Mouse (Mus musculus) intestine, embryonic 15.5 days (tissue): ENCODE measurements around the gene Zfp42. TPM values are rescaled to one million over a fixed set of nuclear protein-coding genes. Genes with fewer than 3 reads are reported as not detected.

Source experiments
- ATAC-seq: fragments of 200-750 bp; cut with Nextera tagmentation; 2 replicates; pipeline ENCODE4 v1.8.0; 2017; ENCODE audit warnings: moderate TSS enrichment, moderate library complexity
- H3K27ac ChIP-seq: fragments of 300-500 bp; sonication (generic); 2 replicates; pipeline ENCODE4 v1.5.1; 2015; ENCODE audit warnings: mild to moderate bottlenecking, inconsistent platforms
- H3K27me3 ChIP-seq: fragments of 300-500 bp; sonication (generic); replicated peaks from 2 replicates; pipeline ENCODE4 v1.6.1; 2015; ENCODE audit warnings: inconsistent platforms
- H3K36me3 ChIP-seq: fragments of 300-500 bp; sonication (generic); 2 replicates; pipeline ENCODE4 v1.6.1; 2015; ENCODE audit warnings: inconsistent platforms
- H3K4me1 ChIP-seq: fragments of 300-500 bp; sonication (generic); replicated peaks from 2 replicates; pipeline ENCODE4 v1.6.1; 2015; ENCODE audit warnings: inconsistent platforms
- H3K4me2 ChIP-seq: fragments of 300-500 bp; sonication (generic); replicated peaks from 2 replicates; pipeline ENCODE4 v1.6.1; 2015; ENCODE audit warnings: mild to moderate bottlenecking, inconsistent platforms
- H3K4me3 ChIP-seq: fragments of 300-500 bp; sonication (generic); replicated peaks from 2 replicates; pipeline ENCODE4 v1.5.1; 2015; ENCODE audit warnings: inconsistent platforms
- H3K9ac ChIP-seq: fragments of 300-500 bp; sonication (generic); 2 replicates; pipeline ENCODE4 v1.6.1; 2015; ENCODE audit warnings: inconsistent platforms
- H3K9me3 ChIP-seq: fragments of 300-500 bp; sonication (generic); 2 replicates; pipeline ENCODE4 v1.6.1; 2016; ENCODE audit warnings: inconsistent platforms
- WGBS: fragments of 180-500 bp; shearing (Covaris S2); methylation state at CpG from one replicate; pipeline ENCODE4 v1.1.7; 2015; 5-methylcytosine and 5-hydroxymethylcytosine counted together
- polyA plus RNA-seq: library from polyadenylated mRNA; unstranded; fragments of >200 nt; fragmentation: Nextera tagmentation; extraction: Ambion mirVana; gene quantifications from 2 replicates; pipeline ENCODE4 v1.2.1, GENCODE M21; 2015

The Zfp42 gene
- polyA plus RNA-seq, 1 experiment from 2014 or later, result not detected

DNA sequence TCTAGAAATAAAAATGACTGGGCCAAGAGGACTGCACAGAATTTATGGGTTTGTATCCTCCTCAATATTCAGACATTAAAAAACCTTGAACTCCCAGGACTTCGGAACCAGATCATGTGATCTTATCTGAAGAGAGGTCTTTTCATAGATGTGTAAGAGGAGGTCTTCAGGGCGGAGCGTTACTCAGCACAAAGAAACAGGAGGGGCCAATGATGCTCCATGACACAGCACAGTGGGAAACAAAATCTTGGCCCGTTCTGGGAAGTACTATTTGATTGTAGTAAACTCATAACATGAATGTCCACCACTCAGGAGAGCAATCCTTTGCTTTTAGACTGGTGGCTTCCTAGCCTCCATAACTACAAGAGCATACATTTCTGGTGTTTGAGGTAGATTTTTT lies 12.6 kb downstream of the Zfp42 start:
- Histone ChIP-seq H3K9ac (no peak overlapping the region), H3K4me2 (no peak overlapping the region), H3K27ac (no peak overlapping the region), H3K9me3 (no peaks in the 10 kb centered on the region), H3K4me3 (no peak overlapping the region), H3K4me1 (no peaks in the 10 kb centered on the region), H3K36me3 (no peaks in the 10 kb centered on the region), H3K27me3 (no peaks in the 10 kb centered on the region)
- WGBS, result 90% methylated on average over 4 of the region's 4 CpGs
- ATAC-seq, result no peak

- no peaks in the 10 kb centered on the region for H3K9me3 ChIP-seq
- H3K27ac ChIP-seq, result no peak overlapping the region
- no peak overlapping the region for H3K9ac ChIP-seq
- no peaks in the 10 kb centered on the region for H3K4me1 ChIP-seq
- H3K4me3 ChIP-seq, result no peak overlapping the region
- ATAC-seq, result no peak
- 82% methylated on average over 5 of the region's 5 CpGs for WGBS
- no peaks in the 10 kb centered on the region for H3K27me3 ChIP-seq
- no peaks in the 10 kb centered on the region for H3K36me3 ChIP-seq
- H3K4me2 ChIP-seq, result no peak overlapping the region
Observed at GRCm38 (mm10) chr8:43290424-43291111, 16.2 kb downstream of the Zfp42 start.

GRCm38 (mm10) chr8:43289781-43290180 lies 17.0 kb downstream of the Zfp42 start:
- no peak overlapping the region for H3K4me2 ChIP-seq
- no peaks in the 10 kb centered on the region for H3K9me3 ChIP-seq
- no peaks in the 10 kb centered on the region for H3K36me3 ChIP-seq
- H3K4me1 ChIP-seq, result no peaks in the 10 kb centered on the region
- ATAC-seq, result no peak
- WGBS, result 89% methylated on average over 5 of the region's 5 CpGs
- no peak overlapping the region for H3K4me3 ChIP-seq
- no peaks in the 10 kb centered on the region for H3K27me3 ChIP-seq
- H3K9ac ChIP-seq, result no peak overlapping the region
- H3K27ac ChIP-seq, result no peak overlapping the region

DNA sequence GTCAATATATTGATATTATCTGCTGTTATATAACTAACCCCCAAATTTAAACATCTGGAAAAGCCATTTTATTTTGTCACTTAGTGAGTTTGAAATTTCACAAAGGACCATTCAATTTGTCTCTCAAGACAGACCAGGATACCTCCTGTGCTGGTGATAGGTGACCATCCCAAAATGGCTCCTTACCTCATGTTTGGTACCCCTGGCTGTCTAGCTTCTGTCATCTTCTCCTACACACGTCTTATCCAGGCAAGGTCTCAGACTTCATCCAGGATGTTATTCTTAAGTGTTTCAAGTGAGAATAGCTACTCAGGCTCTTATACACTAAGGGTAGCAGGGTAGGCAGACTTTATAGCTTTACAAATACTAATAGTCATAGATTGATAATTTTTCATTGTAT lies 17.9 kb downstream of the Zfp42 start:
- Histone ChIP-seq H3K27me3 (no peaks in the 10 kb centered on the region), H3K9ac (no peak overlapping the region), H3K36me3 (no peaks in the 10 kb centered on the region), H3K4me3 (no peak overlapping the region), H3K4me2 (no peak overlapping the region), H3K9me3 (no peaks in the 10 kb centered on the region), H3K27ac (no peak overlapping the region), H3K4me1 (no peaks in the 10 kb centered on the region)
- no peak for ATAC-seq
- WGBS, result 63% methylated on average over 1 of the region's 1 CpGs

DNA sequence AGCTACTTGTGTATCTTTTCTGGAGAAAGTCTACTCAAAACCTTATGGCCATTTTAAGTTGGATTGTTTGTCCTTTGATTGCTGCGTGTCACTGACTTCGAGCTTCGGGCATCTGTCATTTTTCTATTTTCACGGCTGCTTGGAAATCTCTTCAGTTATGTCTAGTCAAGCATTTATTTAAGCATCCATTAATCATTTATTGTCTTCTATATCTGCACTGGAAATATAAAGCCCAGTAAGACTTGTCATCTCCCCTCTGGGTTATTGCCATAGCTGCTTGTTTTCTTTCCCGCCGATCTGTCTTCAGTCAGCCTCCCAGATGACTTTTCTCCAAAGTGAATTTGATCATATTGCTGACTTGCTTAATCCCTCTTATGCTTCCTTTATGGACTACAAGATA lies 19.3 kb downstream of the Zfp42 start:
- no peaks in the 10 kb centered on the region for H3K9me3 ChIP-seq
- no peaks in the 10 kb centered on the region for H3K4me1 ChIP-seq
- no peaks in the 10 kb centered on the region for H3K27me3 ChIP-seq
- H3K36me3 ChIP-seq, result no peaks in the 10 kb centered on the region
- WGBS, result 80% methylated on average over 6 of the region's 6 CpGs
- H3K4me2 ChIP-seq, result no peak overlapping the region
- no peak overlapping the region for H3K9ac ChIP-seq
- no peak overlapping the region for H3K27ac ChIP-seq
- H3K4me3 ChIP-seq, result no peak overlapping the region
- ATAC-seq, result no peak

GRCm38 (mm10) chr8:43283231-43283630 lies 23.5 kb downstream of the Zfp42 start:
- H3K4me2 ChIP-seq, result no peak overlapping the region
- H3K9me3 ChIP-seq, result no peaks in the 10 kb centered on the region
- H3K4me3 ChIP-seq, result no peak overlapping the region
- H3K27me3 ChIP-seq, result no peaks in the 10 kb centered on the region
- H3K9ac ChIP-seq, result no peak overlapping the region
- no peak for ATAC-seq
- no peaks in the 10 kb centered on the region for H3K36me3 ChIP-seq
- no peak overlapping the region for H3K27ac ChIP-seq
- WGBS, result 90% methylated on average over 7 of the region's 7 CpGs
- no peaks in the 10 kb centered on the region for H3K4me1 ChIP-seq

GRCm38 (mm10) chr8:43278397-43278796 lies 28.4 kb downstream of the Zfp42 start:
- H3K4me2 ChIP-seq, result no peak overlapping the region
- no peak overlapping the region for H3K4me3 ChIP-seq
- H3K9ac ChIP-seq, result no peak overlapping the region
- no peaks in the 10 kb centered on the region for H3K4me1 ChIP-seq
- WGBS, result 62% methylated on average over 4 of the region's 4 CpGs
- no peak overlapping the region for H3K27ac ChIP-seq
- no peaks in the 10 kb centered on the region for H3K27me3 ChIP-seq
- no peaks in the 10 kb centered on the region for H3K9me3 ChIP-seq
- no peak for ATAC-seq
- H3K36me3 ChIP-seq, result no peaks in the 10 kb centered on the region

DNA sequence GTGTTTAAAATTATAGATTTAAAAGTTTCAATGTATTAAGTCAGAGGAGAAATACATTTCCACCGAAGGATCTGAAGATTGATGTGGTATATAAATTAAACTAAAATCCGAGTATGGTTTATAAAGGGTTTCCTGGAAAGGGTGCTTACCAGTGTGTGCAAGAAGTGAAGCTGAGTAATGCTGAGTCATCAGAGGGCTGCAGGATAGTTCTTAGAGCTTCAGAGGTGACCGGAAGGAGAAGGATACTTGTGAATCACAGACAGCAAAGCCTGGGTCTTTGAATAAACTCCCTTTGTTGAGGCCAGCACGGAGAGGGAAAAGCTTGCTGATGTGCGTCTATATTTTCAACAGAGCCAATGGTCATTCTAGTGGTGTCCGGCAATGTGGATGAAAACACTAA lies 45.8 kb downstream of the Zfp42 start:
- no peak overlapping the region for H3K4me2 ChIP-seq
- 77% methylated on average over 6 of the region's 6 CpGs for WGBS
- no peak for ATAC-seq
- no peak overlapping the region for H3K27ac ChIP-seq
- no peak overlapping the region for H3K4me3 ChIP-seq
- H3K27me3 ChIP-seq, result no peaks in the 10 kb centered on the region
- H3K9ac ChIP-seq, result no peak overlapping the region
- no peaks in the 10 kb centered on the region for H3K36me3 ChIP-seq
- H3K4me1 ChIP-seq, result no peaks in the 10 kb centered on the region
- H3K9me3 ChIP-seq, result no peaks in the 10 kb centered on the region

- Histone ChIP-seq H3K4me3 (no peak overlapping the region), H3K27me3 (no peaks in the 10 kb centered on the region), H3K4me2 (no peak overlapping the region), H3K27ac (no peak overlapping the region), H3K9me3 (no peaks in the 10 kb centered on the region), H3K36me3 (no peaks in the 10 kb centered on the region), H3K9ac (no peak overlapping the region), H3K4me1 (no peaks in the 10 kb centered on the region)
- ATAC-seq, result no peak
- 78% methylated on average over 1 of the region's 1 CpGs for WGBS
Observed at GRCm38 (mm10) chr8:43257886-43258285, 48.9 kb downstream of the Zfp42 start.

DNA sequence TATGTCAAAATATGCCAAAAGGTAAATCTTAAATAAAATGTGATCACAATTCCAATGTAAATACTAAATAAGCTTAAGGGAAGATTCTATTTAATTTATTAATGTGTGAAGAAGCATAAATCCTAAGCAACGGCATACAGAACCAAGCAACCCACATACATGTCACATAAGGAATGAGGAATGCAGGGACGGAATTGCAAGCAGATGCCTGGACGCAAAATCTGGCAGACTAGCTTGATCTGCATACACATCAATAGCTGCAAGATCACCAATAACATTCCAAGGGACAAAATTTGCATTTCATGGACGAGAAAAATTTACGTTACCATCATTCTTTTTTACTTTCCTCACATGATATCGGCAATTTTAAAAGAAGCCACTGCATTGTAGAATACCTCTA lies 51.1 kb downstream of the Zfp42 start:
- no peaks in the 10 kb centered on the region for H3K36me3 ChIP-seq

DNA sequence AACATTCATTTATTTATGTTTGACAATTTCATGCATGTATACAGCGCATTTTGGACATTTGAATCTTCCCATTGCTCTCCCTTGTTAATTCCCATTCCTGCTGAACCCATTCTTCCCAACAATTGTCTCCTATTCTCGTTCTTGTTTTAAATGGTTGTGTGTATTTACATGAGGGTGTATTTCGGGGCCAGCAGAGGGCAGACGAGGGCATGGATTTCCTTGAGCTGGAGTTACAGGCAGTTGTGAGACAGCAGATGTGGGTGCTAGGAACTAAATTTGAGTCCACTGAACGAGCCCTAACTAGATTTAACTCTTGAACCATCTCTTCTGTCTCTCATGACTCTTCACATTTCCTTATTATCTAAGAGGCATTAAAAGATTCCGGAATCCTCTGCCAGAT lies 55.1 kb downstream of the Zfp42 start:
- Histone ChIP-seq H3K36me3 (no peaks in the 10 kb centered on the region), H3K4me1 (no peaks in the 10 kb centered on the region), H3K9ac (no peak overlapping the region), H3K27me3 (no peaks in the 10 kb centered on the region), H3K4me2 (no peak overlapping the region), H3K4me3 (no peak overlapping the region), H3K27ac (no peak overlapping the region), H3K9me3 (no peaks in the 10 kb centered on the region)
- no peak for ATAC-seq
- WGBS, result 76% methylated on average over 6 of the region's 6 CpGs

More for the DNA sequence above, 51.1 kb downstream of the Zfp42 start:
- H3K4me2 ChIP-seq, result no peak overlapping the region
- H3K4me3 ChIP-seq, result no peak overlapping the region
- no peak overlapping the region for H3K9ac ChIP-seq
- ATAC-seq, result no peak
- no peaks in the 10 kb centered on the region for H3K4me1 ChIP-seq
- H3K27me3 ChIP-seq, result no peaks in the 10 kb centered on the region
- no peak overlapping the region for H3K27ac ChIP-seq
- 83% methylated on average over 6 of the region's 6 CpGs for WGBS
- H3K9me3 ChIP-seq, result no peaks in the 10 kb centered on the region

GRCm38 (mm10) chr8:43248707-43249106 lies 58.1 kb downstream of the Zfp42 start:
- H3K9me3 ChIP-seq, result no peaks in the 10 kb centered on the region
- H3K27me3 ChIP-seq, result no peaks in the 10 kb centered on the region
- no peaks in the 10 kb centered on the region for H3K36me3 ChIP-seq
- H3K4me1 ChIP-seq, result no peaks in the 10 kb centered on the region
- ATAC-seq, result no peak
- H3K9ac ChIP-seq, result no peak overlapping the region
- no peak overlapping the region for H3K27ac ChIP-seq
- no peak overlapping the region for H3K4me2 ChIP-seq
- H3K4me3 ChIP-seq, result no peak overlapping the region
- 66% methylated on average over 8 of the region's 8 CpGs for WGBS
